Mouse (Mus musculus): ENCODE measurements at regions not wholly inside any gene's neighbourhood (a gene's known extent, or its start where the extent isn't known, plus 50 kb on each side); places are given as distances from the start of the nearest gene placed in this dataset.

DNA sequence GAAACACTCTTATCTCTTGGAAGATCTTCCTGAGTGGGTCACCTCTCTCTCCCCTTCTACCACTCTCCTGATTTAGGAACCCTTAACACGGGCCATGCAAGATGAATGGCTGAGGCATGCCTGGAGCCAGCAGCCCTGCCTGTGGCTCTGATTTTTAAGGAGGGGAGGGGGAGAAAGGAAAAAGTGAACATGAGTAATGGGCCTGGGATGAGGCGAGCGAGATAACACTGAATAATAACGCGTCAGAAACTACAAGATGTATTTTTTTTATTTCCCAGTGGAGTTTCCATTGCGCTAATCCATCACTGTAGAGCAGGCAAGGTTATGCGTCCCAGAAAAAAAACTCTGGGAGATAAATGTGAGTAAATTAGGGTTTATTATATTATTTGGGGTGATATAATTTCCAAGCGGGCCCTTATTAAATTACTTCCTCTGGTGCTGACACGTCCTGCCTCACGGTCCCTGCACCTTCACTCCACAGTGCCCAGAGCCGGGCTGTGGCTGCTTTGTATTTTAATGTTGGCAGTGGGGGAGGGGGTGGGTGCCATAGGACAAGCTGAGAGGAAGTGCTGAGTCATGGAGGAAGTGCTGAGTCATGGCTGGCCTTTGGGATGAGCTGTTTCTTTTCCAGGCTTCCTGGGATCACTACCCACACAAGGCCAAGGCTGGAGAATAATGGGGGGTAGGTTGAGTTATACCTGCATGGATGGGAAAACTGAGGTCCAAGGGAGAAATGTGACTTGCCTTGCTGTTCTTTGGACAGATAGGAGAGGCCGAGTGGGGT lies 103.6 kb upstream of the 4931429L15Rik start:
- DNase-seq (ENCODE audit: low read depth, low spot score) = peak; percentile 6
- H3K27me3 ChIP-seq (ENCODE audit: control insufficient read depth in 1 of 2, insufficient read depth in 2 of 2, low read length in 2 of 2) = no peaks in the 10 kb centered on the region
- H3K79me2 ChIP-seq (ENCODE audit: control insufficient read depth, insufficient read depth, low read length, poor library complexity) = no peaks in the 10 kb centered on the region
- no peaks in the 10 kb centered on the region for H3K36me3 ChIP-seq (ENCODE audit: control insufficient read depth in 1 of 2, insufficient read depth in 2 of 2, low read length in 2 of 2)
- H3K9ac ChIP-seq (ENCODE audit: control insufficient read depth, low read depth, low read length, poor library complexity, severe bottlenecking) = no peak overlapping the region
- no peaks in the 10 kb centered on the region for H3K4me1 ChIP-seq (ENCODE audit: control insufficient read depth in 1 of 2, insufficient read depth in 2 of 2, low read length in 2 of 2)
- H3K27ac ChIP-seq (ENCODE audit: control insufficient read depth, low read depth, low read length) = no peak overlapping the region
- no peaks in the 10 kb centered on the region for H3K9me3 ChIP-seq (replicated peaks; ENCODE audit: insufficient read depth, low read length)
- H3K4me3 ChIP-seq (ENCODE audit: control insufficient read depth in 1 of 2, insufficient read depth in 1 of 2, low read depth in 2 of 2, low read length in 2 of 2) = no peak overlapping the region
- no peak for TF ChIP-seq TCF12 (IDR thresholded peaks at IDR 0.05; ENCODE audit: low read depth, low read length)
- TF ChIP-seq MAFK (IDR thresholded peaks at IDR 0.05; ENCODE audit: borderline replicate concordance, low read depth, low read length) = no peak
- no peak for TF ChIP-seq GABPA (IDR thresholded peaks at IDR 0.05; ENCODE audit: low read depth, low read length)
- no peak for TF ChIP-seq ZMIZ1 (IDR thresholded peaks at IDR 0.05; ENCODE audit: low read depth, low read length)
- TF ChIP-seq GATA1 (IDR thresholded peaks at IDR 0.05; ENCODE audit: low read depth, low read length) = no peak
- TF ChIP-seq RAD21 (IDR thresholded peaks at IDR 0.05; ENCODE audit: low read depth, low read length) = no peak
- no peak for TF ChIP-seq MYB (IDR thresholded peaks at IDR 0.05; ENCODE audit: low read depth, low read length)
- no peak for TF ChIP-seq USF1 (IDR thresholded peaks at IDR 0.05; ENCODE audit: low read depth, low read length)
- no peak for TF ChIP-seq BHLHE40 (IDR thresholded peaks at IDR 0.05; ENCODE audit: borderline replicate concordance, low read depth, low read length)
- TF ChIP-seq RCOR1 (IDR thresholded peaks at IDR 0.05; ENCODE audit: low read depth, low read length) = no peak
- TF ChIP-seq EP300 (IDR thresholded peaks at IDR 0.05; ENCODE audit: low read depth in 1 of 2, low read length in 2 of 2) = no peak
- no peak for TF ChIP-seq MXI1 (IDR thresholded peaks at IDR 0.05; ENCODE audit: low read depth, low read length)

DNA sequence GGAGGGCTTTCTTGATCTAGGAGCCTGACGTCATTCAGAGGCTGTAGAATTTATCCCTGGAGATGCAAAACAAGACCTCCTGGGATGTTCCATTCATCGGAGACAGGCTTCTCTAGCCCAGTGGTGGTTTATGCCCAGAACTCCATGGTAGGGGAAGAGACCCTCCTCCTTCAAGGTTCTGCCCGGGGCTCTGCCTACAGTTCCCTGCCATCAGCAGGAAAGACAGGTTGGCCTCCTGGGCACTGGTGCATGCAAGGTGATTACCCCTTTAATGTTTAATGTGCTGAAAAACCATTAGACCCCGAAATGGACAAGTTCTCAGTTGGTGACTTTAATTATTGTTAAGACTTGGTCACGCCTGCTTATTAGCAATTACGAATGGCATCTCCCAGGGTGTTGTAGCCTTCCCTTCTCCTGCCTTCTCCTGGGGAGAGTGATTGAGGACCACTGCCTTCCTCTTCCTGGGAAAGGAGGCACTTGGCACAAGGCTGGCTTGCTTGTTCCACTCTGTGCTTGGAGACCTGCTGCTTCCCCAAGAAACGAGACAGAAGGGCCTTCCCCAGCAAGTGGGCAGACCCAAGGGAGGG lies 102.0 kb upstream of the 4931429L15Rik start:
- TF ChIP-seq JUND (IDR thresholded peaks at IDR 0.05; ENCODE audit: low read depth, low read length) (no peak), EP300 (IDR thresholded peaks at IDR 0.05; ENCODE audit: low read depth in 1 of 2, low read length in 2 of 2) (no peak), POLR2AphosphoS2 (IDR thresholded peaks at IDR 0.05; ENCODE audit: low read length) (no peak), TAL1 (IDR thresholded peaks at IDR 0.05; ENCODE audit: low read length) (no peak), MEF2A (IDR thresholded peaks at IDR 0.05; ENCODE audit: extremely low read depth, insufficient replicate concordance, low read depth, low read length, poor library complexity, severe bottlenecking) (no peak), ZMIZ1 (IDR thresholded peaks at IDR 0.05; ENCODE audit: low read depth, low read length) (no peak), MAFK (IDR thresholded peaks at IDR 0.05; ENCODE audit: borderline replicate concordance, low read depth, low read length) (no peak), ZKSCAN1 (IDR thresholded peaks at IDR 0.05; ENCODE audit: low read depth, low read length) (no peak), USF1 (IDR thresholded peaks at IDR 0.05; ENCODE audit: low read depth, low read length) (no peak), HCFC1 (IDR thresholded peaks at IDR 0.05; ENCODE audit: low read depth, low read length) (no peak), MYB (IDR thresholded peaks at IDR 0.05; ENCODE audit: low read depth, low read length) (no peak), POLR2AphosphoS5 (IDR thresholded peaks at IDR 0.05; ENCODE audit: borderline replicate concordance, low read depth, low read length) (no peak), RAD21 (IDR thresholded peaks at IDR 0.05; ENCODE audit: low read depth, low read length) (no peak)
- Histone ChIP-seq H3K9me3 (replicated peaks; ENCODE audit: insufficient read depth, low read length) (no peaks in the 10 kb centered on the region), H3K27ac (ENCODE audit: control insufficient read depth, low read depth, low read length) (no peak overlapping the region), H3K4me3 (ENCODE audit: control insufficient read depth in 1 of 2, insufficient read depth in 1 of 2, low read depth in 2 of 2, low read length in 2 of 2) (no peak overlapping the region), H3K9ac (ENCODE audit: control insufficient read depth, low read depth, low read length, poor library complexity, severe bottlenecking) (no peak overlapping the region), H3K36me3 (ENCODE audit: control insufficient read depth in 1 of 2, insufficient read depth in 2 of 2, low read length in 2 of 2) (no peaks in the 10 kb centered on the region), H3K4me1 (ENCODE audit: control insufficient read depth in 1 of 2, insufficient read depth in 2 of 2, low read length in 2 of 2) (no peaks in the 10 kb centered on the region), H3K79me2 (ENCODE audit: control insufficient read depth, insufficient read depth, low read length, poor library complexity) (no peaks in the 10 kb centered on the region), H3K27me3 (ENCODE audit: control insufficient read depth in 1 of 2, insufficient read depth in 2 of 2, low read length in 2 of 2) (no peaks in the 10 kb centered on the region)
- no peak for DNase-seq (ENCODE audit: low read depth, low spot score)

All from MEL (cell line).